Mouse (Mus musculus) G1E (cell line): Measurements from ENCODE around the gene St7. TPM values are rescaled to one million over a fixed set of nuclear protein-coding genes. Genes with fewer than 3 reads are reported as not detected.

Source experiments
- ATAC-seq: 2 replicates; pipeline ENCODE4 v1.8.0; 2016; ENCODE audit warnings: mild to moderate bottlenecking; ENCODE audit not compliant: insufficient number of reproducible peaks, poor library complexity, low FRiP score, severe bottlenecking; ENCODE audit errors: extremely low read depth
- DNase-seq: peaks from one replicate; pipeline ENCODE4 v3.0.0; 2012; ENCODE audit warnings: low spot score
- H3K27me3 ChIP-seq: 2 replicates; pipeline ENCODE4 v1.6.1; 2012; ENCODE audit warnings: mild to moderate bottlenecking, low read length, inconsistent platforms; ENCODE audit not compliant: insufficient read depth
- H3K36me3 ChIP-seq: replicated peaks from 2 replicates; pipeline ENCODE3; 2012; ENCODE audit warnings: mild to moderate bottlenecking, inconsistent platforms
- H3K4me1 ChIP-seq: 2 replicates; pipeline ENCODE4 v1.6.1; 2012; ENCODE audit warnings: low read depth, low read length, inconsistent platforms, mixed read lengths; ENCODE audit not compliant: insufficient read depth
- H3K4me3 ChIP-seq: 2 replicates; pipeline ENCODE4 v1.5.1; 2012; ENCODE audit warnings: low read depth, mild to moderate bottlenecking, inconsistent platforms, low read length, moderate library complexity, mixed read lengths
- H3K9me3 ChIP-seq: replicated peaks from 2 replicates; pipeline ENCODE4 v1.6.1; 2012; ENCODE audit warnings: inconsistent platforms
- CTCF ChIP-seq: IDR thresholded peaks from 2 replicates; pipeline ENCODE4 v1.5.1; 2012; ENCODE audit warnings: low read depth, low read length, inconsistent platforms, mixed read lengths
- GATA1 ChIP-seq: IDR thresholded peaks from 2 replicates; pipeline ENCODE4 v1.6.1; 2012; ENCODE audit warnings: borderline replicate concordance, low read length, inconsistent platforms, mixed read lengths
- GATA2 ChIP-seq: IDR thresholded peaks from 2 replicates; pipeline ENCODE4 v1.6.1; 2012; ENCODE audit warnings: low read depth, low read length, inconsistent platforms, borderline replicate concordance
- POLR2AphosphoS5 ChIP-seq: IDR thresholded peaks from 2 replicates; pipeline ENCODE4 v1.6.1; 2012; ENCODE audit warnings: low read depth, low read length, inconsistent platforms; ENCODE audit not compliant: insufficient replicate concordance
- TAL1 ChIP-seq: conservative IDR thresholded peaks from 2 replicates; pipeline ENCODE4 v1.6.1; 2012; ENCODE audit warnings: low read depth, low read length, inconsistent platforms, mixed read lengths
- polyA plus RNA-seq: library from polyadenylated mRNA; stranded (reverse); fragments of >175 nt; gene quantifications from 2 replicates; pipeline ENCODE4 v1.2.3, GENCODE M21; 2012
- total RNA-seq, 2 experiments: library from RNA; stranded (forward) in 1 of 2; stranded (reverse) in 1 of 2; fragments of 200-1000 nt in 1 of 2; fragments of >200 nt in 1 of 2; fragmentation: Nextera tagmentation in 1 of 2; gene quantifications; 2 replicates each; pipeline ENCODE4 v1.2.3; 2014 to 2017

St7 gene
- total and polyA plus RNA-seq, 3 experiments, result 4.7 to 155 (median 84.7) TPM

DNA sequence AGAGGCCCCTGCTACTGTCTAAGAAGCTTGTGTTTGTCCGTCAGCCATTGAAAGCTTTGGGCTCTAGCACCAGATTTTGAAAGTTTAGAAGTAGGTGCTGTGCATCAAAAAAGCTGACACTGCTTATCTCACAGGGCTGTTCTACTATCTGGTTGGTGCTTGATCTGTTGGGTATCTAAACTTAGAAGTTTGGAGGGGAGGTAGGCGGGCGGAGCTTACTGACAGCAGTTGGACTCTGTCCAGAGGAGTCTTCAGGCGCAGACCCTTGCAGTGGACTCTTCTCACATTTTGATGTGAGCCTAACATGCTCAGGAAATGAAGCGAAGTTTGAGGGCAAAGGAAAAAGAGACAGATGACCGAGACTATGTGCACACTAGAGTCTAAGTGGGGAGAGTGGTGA is 48.9 kb downstream of the St7 start:
- peak overlapping the region; percentile 21; the same call in 1 of the 2 replicates for H3K4me3 ChIP-seq
- H3K27me3 ChIP-seq, result no peaks in the 10 kb centered on the region
- H3K9me3 ChIP-seq, result no peaks in the 10 kb centered on the region
- no peak for DNase-seq
- peaks cover 3% of the 10 kb centered on the region for H3K36me3 ChIP-seq
- peak; percentile 66 for ATAC-seq
- peaks cover 76% of the 10 kb centered on the region for H3K4me1 ChIP-seq
- TF ChIP-seq GATA2 (no peak), CTCF (no peak), GATA1 (no peak), POLR2AphosphoS5 (no peak), TAL1 (no peak)

DNA sequence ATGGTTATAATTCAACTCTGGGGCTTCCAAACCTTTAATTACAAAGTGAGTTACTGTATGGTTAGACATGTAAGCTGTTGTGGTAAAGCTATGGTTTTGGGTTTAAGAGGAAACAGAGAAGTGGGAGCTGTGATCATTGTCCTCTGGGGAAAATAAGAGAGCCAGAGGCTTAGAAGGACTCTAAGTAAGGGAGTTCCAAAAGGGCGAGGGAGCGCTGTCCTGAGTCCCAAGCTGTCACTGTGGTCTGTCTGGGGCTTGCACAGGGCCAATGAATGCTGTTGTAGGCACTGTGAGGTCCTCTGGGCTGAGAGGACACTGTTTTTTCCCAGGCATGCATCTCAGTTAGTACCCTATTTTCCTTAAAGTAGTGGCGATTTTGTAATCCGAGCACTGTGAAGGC is 49.5 kb downstream of the St7 start:
- DNase-seq, result no peak
- Histone ChIP-seq H3K36me3 (peaks cover 5% of the 10 kb centered on the region), H3K4me3 (peak overlapping the region; percentile 52; the same call in 1 of the 2 replicates), H3K27me3 (no peaks in the 10 kb centered on the region), H3K9me3 (no peaks in the 10 kb centered on the region), H3K4me1 (peaks cover 75% of the 10 kb centered on the region)
- ATAC-seq, result no peak
- no peak for TF ChIP-seq CTCF
- TF ChIP-seq TAL1, result no peak

DNA sequence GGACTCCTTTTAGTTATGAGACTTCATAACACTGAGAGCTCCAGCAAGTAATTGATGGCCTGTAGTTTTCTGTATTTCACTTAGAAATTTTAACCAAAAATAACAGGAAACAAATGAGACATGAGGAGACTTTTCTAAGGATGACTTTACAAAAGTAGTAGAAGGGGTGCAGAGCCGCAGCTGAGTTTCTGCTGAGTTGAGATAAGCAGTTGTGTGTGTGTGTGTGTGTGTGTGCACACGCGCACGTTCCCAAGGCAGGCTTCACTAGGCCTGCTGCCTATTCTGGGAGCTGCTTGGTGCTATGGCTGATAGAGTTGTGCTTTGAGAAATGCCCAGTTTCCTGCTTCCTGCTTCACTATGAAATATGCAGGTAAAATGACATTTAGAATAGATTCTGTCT is 50.6 kb downstream of the St7 start:
- H3K36me3 ChIP-seq, result peaks cover 9% of the 10 kb centered on the region
- no peak overlapping the region; the same call in 1 of the 2 replicates for H3K4me3 ChIP-seq
- TF ChIP-seq GATA2, result no peak
- TF ChIP-seq TAL1, result peak; percentile 94
- TF ChIP-seq CTCF, result no peak
- TF ChIP-seq POLR2AphosphoS5, result no peak
- TF ChIP-seq GATA1, result no peak
- no peaks in the 10 kb centered on the region for H3K27me3 ChIP-seq
- H3K4me1 ChIP-seq, result peaks cover 77% of the 10 kb centered on the region
- ATAC-seq (peak; percentile 90), DNase-seq (peak; percentile 31)
- H3K9me3 ChIP-seq, result no peaks in the 10 kb centered on the region

DNA sequence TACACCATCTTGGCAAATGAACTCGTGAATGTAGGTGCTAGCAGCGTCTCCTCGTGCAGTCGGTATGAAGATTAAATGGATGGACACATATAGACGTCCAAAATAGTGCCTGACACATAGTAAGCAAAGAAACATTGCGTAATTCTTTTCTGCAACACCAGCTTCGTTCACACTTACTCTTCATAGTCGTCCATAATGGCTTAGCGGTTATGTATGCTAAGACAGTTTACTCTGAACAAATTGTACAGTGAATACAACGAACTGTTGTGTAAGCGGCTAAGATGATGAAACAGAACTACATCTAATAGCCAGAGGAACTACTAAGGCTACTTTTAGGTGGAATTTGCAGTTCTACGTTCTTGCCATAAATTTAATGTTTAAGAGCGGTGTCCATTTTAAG is 55.0 kb downstream of the St7 start:
- Histone ChIP-seq H3K9me3 (no peaks in the 10 kb centered on the region), H3K4me3 (no peak overlapping the region), H3K36me3 (peaks cover 15% of the 10 kb centered on the region), H3K4me1 (peaks cover 55% of the 10 kb centered on the region), H3K27me3 (no peaks in the 10 kb centered on the region)
- no peak for DNase-seq
- no peak for TF ChIP-seq POLR2AphosphoS5
- no peak for TF ChIP-seq GATA2
- no peak for TF ChIP-seq TAL1
- no peak for TF ChIP-seq GATA1
- no peak for TF ChIP-seq CTCF
- ATAC-seq, result no peak

DNA sequence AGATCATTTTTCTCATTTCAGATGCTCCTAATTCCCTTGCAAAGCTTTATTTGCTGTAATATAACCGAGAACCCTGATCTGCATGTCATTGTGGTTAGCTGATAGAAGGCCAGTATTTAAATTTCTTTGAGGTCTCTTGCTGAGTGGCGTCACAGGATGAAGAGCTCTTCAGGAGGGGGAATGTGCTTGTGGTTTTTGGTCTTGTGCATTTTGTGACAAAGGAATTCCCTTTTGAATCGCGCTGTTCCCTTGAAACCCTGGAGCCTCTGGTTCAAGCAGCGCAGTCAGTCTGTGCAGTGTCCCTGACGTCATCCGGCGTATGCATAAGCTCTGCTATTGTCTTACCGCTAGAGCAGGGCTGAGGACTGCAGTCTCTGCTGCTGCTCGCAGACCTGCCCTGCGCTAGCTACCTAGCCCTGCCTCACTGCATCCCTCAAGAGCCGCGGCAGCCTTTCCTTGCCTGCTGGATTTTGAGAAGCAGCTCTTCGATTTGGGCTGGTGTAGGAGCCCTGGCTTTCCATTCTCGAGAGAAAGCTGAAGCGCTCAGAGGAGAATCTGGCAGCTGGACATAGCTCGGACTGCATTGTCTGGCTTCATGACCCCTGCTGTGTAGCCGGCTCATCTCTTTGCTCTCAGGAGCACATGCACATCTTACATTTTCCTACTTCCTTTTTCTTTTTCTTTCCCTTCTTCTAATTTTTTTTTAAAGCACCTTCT is 56.3 kb downstream of the St7 start:
- ATAC-seq (peak; percentile 90), DNase-seq (peak; percentile 22)
- H3K4me3 ChIP-seq, result peak overlapping the region; percentile 75
- TF ChIP-seq GATA1 (no peak), CTCF (no peak), TAL1 (no peak), GATA2 (no peak), POLR2AphosphoS5 (no peak)
- H3K9me3 ChIP-seq, result no peaks in the 10 kb centered on the region
- peaks cover 57% of the 10 kb centered on the region for H3K4me1 ChIP-seq
- peaks cover 17% of the 10 kb centered on the region for H3K36me3 ChIP-seq
- H3K27me3 ChIP-seq, result no peaks in the 10 kb centered on the region

DNA sequence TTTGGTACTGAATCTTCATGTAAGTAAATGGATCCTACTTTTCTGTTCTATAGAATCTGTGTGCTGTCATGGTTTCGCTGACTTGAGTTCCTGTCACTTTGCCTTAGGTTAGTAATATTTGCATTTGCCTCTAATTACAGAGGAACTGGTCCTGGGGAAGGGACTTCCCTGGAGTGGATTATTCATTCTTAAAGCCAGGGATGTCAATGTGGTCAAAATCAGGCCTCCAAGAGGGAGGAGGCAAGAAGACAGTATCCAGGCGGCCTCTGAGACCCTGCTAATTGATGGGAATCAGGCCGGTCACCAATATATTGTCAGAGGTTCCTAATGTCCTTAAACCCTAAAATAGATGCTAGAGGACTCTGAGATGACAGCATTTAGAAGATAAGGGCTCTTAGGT is 56.9 kb downstream of the St7 start:
- peaks cover 58% of the 10 kb centered on the region for H3K4me1 ChIP-seq
- DNase-seq, result no peak

DNA sequence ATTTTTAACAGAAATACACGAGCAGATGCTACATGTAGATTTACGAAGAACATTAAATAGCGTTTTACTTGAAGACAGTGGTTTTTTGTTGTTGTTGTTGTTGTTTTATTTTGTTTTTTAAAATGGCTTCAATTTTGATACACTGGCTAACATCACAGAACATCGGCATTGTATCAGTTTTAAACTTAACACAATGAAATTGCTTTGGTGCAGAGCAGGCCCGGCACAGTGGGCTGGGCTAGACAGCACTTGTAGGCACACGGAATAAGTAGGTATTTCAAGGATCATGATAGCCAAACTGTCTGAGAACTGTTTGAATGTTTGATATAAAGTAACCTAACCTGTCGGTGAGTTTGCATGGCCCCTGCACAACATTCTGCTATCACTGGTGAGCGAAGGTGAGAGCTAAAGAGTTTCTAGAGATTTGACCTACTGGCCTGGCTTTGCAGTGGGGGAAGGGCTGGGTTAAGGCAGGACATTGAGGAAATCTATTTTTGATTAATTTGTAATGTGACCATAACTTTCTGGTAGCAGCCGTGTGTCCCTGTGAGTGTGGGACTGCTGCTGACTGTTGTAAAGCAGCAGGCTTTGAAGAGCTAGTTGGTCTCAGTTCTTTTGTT is 57.4 kb downstream of the St7 start:
- peaks cover 22% of the 10 kb centered on the region for H3K36me3 ChIP-seq
- H3K27me3 ChIP-seq, result no peaks in the 10 kb centered on the region
- H3K9me3 ChIP-seq, result no peaks in the 10 kb centered on the region
- TF ChIP-seq GATA1 (no peak), GATA2 (no peak), TAL1 (no peak), CTCF (no peak), POLR2AphosphoS5 (no peak)
- DNase-seq, result no peak
- no peak for ATAC-seq
- H3K4me1 ChIP-seq, result peaks cover 57% of the 10 kb centered on the region
- peak overlapping the region; percentile 75 for H3K4me3 ChIP-seq

More for the DNA sequence above, 56.9 kb downstream of the St7 start:
- TF ChIP-seq CTCF (no peak), GATA1 (no peak), GATA2 (no peak), TAL1 (no peak), POLR2AphosphoS5 (no peak)
- Histone ChIP-seq H3K27me3 (no peaks in the 10 kb centered on the region), H3K9me3 (no peaks in the 10 kb centered on the region), H3K4me3 (peak overlapping the region; percentile 75), H3K36me3 (peaks cover 22% of the 10 kb centered on the region)
- ATAC-seq, result no peak
